Mouse (Mus musculus) natural killer cell, adult 2 months (primary cell): ENCODE data around the gene Rnft2.

Experiments
- DNase-seq, 2 experiments: peaks; one replicate each; pipeline ENCODE4 v3.0.0; 2022; ENCODE audit warnings: low spot score in 2 of 2

The Rnft2 gene

DNA sequence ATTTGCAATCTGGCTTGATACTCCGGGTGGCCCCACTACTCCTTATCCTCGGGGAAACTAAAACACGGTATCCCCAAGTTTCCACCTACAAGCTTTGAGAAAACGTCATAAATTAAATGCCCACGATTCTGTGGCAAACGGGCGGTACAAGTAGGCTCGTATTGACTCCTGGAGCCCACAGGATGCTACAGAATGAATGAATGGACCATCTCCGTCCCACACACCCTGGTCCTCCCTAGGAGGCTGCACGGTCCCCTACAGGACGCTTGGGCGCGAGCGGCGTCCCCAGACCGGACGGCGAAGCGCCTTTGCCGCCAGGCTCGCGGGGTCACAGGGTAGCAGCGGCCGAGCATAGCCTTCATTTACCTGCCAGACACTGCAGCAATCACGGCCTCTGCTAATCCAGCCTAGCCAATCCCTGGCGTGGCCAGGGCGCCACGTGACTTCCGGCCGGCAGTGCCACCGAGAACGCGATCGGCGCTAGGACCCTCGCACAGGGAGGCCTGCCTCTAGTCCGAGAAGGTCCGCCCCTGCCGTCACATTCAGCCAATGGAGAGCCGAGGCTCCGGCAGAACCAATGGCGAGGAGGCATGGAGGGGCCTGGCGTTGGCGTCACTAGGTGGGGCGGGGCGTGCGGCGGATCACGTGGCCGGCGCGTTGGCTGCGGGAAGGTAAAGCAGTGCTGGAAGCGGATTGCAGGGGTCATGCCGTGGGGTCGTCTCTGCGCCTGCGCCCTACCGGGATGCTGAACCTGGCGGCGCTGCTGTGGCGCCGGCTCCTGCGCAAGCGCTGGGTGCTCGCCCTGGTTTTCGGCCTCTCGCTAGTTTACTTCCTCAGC, at the start of gene Rnft2, which contains the start of gene 2410131K14Rik:
Gene Rnft2, minus strand, starts transcription at position 511 of the 838 bp plus-strand sequence.
Gene 2410131K14Rik, plus strand, starts transcription at position 622 of the 838 bp plus-strand sequence.
- DNase-seq: peak; percentile 99 to 100

DNA sequence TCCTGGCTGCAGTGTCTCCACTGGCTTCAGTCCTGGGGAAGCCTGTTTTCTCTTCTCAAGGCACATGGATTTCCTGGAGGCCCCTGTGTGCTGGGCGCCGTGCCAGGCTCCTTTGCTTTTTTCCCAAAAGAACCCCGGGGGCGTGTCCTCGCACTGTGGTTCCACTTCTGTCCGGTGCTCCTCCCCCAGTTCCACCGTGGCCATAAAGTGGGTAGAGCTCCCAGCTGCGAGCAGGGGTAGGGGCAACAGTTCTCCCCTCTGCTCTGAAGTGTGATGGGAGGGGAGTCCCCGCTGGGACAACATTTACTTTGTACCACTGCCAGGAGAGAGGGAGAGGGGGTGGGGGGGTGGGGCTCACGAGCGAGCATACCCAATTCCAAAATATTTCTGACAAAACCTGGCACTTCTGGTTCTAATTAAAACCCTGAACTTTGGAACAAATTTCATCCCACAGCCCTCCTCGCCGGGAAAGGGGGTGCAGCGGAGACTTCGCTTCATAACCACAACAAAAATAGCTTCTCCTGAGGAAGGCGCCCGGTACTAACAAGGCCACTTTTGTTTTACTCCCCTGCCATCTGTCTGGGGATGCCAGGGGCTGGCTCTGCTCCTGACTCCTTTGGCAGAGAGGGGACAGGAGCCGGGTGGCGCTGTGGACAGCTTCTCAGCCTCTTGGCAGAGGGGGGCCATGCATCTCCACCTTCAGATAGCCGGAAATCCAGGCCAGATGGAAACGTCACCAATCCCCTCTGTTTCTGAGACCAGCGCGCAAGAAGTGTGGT, 49.4 kb upstream of the Rnft2 start:
- DNase-seq: no peak

GRCm38 (mm10) chr5:118292476-118292875, 47.6 kb upstream of the Rnft2 start:
- DNase-seq: no peak

GRCm38 (mm10) chr5:118291453-118291852, 46.5 kb upstream of the Rnft2 start:
- DNase-seq: no peak

DNA sequence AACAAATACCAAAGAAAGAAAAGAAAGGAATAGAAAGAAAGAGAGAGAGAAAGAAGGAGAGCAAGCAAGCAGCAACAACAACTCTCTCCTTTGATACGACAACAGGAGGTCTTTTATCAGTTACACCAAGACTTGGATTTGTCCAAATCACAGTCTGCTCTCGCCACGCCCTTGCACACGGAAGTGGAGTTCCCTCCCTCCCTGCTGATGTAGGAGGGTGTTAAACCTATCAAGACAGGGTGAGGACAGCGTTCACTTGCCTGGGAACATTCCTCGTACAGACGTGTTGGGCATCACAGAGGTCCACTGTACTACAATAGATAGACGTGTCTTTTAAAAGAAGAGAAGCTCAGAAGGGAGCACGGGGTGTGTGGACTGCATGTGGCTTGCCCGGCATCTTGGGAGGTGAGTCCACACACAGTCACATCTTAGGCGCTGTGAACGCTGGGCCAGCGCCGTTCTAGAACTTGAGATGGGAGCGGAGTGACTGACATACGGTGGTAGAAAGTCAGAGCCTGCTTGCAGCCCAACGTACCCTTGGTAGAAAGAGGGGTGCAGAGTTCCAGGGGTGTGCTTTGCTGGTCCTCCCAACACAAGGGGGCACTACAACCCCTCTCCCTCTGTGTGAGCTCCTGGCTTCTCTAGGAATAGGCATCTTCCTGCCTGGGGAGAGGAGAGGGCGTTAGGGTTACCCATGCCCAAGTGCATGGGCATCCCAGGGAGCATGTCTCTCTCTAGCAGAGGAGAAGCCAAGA, 33.0 kb upstream of the Rnft2 start:
- no peak for DNase-seq

DNA sequence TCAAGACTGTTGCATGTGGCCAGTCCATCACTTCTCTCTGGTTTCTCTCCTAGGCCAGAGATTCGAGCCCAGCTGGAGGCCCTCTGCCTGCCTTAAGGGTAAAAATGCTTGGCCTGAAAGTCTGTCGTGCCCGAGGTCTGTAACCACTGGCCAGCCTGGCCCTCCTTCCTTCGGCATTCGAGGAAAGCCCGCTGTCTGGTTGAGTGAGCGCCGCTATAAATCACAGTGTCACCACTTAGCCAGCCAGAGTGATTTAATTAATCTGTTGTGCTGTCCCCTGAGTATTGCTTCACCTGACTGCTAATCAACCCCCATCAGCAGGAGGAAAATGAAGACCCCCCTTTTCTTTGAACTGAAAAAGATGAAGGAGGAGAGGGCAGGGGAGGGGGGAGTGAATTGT, 31.8 kb upstream of the Rnft2 start:
- DNase-seq: no peak

DNA sequence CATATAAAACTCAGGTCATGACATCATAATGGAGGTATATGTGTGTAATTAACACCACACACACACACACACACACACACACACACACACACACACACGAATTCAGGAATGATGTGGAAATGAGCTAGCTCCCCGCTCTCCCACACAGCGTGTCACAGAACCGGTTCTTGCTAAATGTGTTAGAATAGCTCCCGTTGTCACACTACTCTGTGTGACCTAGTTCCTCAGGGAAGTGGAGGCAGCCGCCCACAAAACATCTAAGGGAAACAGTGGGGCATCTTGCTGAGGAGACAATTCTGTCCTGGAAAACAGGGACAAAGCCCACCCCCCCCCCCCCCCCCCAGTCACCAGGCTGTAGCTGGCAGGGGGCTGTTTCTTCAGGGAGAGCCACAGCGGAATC, 31.4 kb upstream of the Rnft2 start:
- no peak for DNase-seq

DNA sequence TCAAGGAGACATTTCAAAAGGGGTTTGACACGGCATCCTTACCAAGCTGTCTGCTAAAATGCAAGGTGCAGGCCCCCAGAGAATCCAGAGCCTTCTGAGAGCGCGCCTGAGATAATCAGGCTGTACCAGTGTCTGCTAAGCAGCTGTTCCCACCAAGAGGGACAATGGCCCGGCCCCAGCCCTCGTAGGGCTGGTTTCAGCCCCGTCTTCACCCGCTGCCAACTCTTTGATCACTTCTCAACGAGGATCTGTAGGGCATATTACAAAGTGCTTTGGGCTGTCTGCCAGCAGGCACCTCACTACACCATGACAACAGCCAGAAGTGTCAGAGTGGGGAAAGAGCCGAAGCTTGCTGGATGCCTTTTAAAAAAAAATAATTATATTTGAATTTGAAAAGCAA, 29.6 kb upstream of the Rnft2 start:
- no peak for DNase-seq

DNA sequence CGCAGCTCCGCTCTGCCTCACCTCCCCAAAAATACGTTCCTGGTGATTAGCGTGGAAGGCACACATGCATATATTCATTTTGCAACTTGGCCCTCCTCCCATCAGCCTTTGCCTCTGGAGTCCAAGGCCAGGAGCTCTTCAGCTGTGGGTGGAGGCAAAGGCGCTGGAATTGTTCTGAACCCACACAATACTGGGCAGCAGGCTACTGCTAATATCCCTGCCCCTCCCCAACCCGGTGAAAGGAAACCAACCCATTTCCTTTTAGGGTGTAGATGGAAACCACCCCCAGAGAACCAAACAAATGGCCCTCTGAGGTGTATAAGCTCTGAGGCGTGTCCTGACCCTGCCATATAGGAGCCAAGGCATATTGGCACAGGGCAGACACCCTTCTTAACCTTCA, 28.5 kb upstream of the Rnft2 start:
- DNase-seq: peak in 1 of 2 experiments; percentile 14

DNA sequence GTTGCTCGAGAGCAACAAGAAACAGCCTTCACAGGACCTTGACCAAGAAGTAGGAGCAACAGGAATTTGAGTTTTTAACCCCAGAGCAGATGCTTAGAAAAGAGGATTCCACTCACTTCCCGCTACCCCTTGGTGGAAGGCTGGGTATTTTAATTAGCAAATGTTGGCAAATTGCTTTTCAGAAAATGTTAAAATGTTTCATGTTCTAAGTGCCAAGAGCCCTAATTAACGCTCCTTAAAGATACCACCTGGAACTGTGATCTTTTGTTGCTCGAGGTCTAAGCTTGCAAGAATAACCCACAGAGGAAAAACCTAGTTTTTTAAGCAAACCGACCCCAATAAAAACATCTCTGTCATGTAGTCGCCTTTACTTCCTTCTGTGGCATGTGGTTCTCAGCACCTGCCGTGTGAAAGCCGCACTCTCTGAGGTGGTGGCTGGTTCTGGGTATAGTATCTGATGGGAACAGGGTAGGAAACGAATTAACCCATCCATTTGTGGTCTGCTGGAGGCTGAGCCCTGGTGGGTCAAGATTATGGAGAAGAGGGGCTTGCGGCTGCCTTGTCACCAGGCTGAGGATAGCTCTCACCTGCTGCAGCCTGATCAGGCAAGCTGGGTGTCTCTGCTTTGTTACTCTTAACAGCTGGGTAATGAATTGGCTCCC, 26.7 kb upstream of the Rnft2 start:
- DNase-seq: peak; percentile 34 to 59

DNA sequence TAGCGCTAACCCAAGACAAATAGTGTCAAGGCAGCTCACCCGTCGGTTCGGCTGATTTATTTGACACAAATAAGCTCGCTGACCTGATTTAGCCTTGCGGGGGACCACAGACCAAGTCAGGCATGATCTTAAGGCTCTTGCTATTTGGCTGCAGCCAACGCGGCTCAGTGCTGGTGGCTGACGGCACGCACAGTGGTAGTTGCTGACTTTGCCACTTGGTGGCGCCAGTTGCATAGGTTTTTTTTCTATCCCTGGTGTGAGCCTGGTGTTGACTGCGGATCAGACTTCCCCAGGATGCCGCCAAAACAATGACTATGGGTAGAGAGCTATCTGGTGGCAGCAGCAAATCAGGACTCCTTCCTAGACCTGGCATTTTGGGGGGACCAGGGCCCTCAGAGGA, 24.1 kb upstream of the Rnft2 start:
- DNase-seq: peak; percentile 58 to 72

DNA sequence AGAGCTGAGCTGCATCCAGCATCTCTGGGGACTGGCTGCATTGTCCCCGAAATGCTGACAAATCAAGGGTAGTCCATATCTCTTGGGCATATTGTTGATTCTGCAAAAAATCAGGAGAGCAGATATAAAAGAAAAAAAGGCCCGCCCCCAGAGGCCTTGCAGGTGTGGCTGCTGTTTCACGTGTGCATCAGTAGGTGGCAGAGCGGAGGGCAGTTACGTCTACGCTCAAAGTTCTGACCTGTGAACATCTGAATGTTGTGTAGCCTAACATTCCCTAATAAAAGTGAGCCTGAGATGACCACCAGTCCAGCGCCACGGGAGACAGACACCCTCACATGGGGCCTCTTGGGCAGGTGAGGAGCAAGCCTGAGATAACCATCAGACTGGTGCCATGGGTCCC, 21.4 kb upstream of the Rnft2 start:
- no peak for DNase-seq

DNA sequence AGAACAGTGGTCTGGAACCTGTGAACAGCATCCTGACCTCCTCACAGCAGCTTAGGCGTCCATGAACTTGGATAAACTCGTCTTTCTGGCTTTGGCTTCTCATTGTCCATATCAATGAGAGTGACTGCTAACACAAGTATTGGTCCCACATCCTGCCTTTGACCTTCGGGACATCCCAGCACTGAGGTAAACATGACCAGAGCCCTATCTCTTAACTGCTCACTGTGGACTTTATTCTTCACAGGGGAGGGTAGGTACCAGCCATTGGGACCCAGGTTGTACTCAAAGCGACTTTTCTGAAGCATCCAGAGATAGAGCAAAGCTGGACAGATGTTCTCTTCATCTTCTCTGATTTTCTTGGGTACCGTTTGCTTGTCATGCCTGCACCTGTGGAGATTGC, 20.4 kb upstream of the Rnft2 start:
- DNase-seq: no peak

- DNase-seq: no peak
Observed at GRCm38 (mm10) chr5:118264279-118264678, 19.4 kb upstream of the Rnft2 start.

- DNase-seq: no peak
Observed at GRCm38 (mm10) chr5:118262418-118262817, 17.5 kb upstream of the Rnft2 start.

- no peak for DNase-seq
Observed at GRCm38 (mm10) chr5:118261181-118261580, 16.3 kb upstream of the Rnft2 start.

- DNase-seq: no peak
Observed at GRCm38 (mm10) chr5:118260642-118261041, 15.7 kb upstream of the Rnft2 start.

DNA sequence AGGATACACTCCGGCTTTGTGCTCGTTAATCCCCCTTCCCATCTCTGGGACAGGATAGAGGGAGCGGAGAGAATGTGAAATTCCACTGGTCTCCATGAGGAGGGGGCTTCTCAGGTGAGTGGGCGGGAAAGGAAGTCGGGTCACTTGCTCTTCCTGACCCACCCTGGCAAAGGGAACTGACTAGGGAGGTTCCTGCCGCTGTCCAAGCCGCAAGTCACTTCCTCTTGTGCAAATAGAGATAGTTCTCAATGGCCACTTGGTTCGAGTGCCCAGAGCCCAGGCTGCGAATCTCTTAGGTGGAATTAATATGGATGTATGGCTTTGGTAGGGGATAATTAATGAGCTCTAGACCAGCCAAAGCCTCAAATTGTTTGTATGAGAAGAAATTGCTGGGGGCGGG, 15.1 kb upstream of the Rnft2 start:
- DNase-seq: no peak

DNA sequence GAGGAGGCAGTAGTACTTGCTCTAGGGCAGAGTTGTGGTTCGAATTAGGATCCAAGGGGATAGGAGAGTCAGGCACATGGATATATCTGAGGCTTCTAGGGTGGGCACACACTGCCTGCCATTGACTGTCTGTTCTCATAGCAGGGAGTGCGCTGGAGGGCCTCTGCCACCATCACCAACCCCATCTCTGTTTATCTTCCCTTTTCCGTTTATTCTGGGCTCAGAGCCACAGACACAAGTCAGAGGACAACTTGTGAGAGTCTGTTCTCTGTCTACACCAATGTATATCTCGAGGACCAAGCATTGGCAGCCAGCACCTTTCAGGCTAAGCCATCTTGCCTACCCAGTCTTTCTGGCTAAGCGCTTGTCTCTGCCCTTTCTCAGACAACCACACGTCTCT, 14.7 kb upstream of the Rnft2 start:
- DNase-seq: no peak

DNA sequence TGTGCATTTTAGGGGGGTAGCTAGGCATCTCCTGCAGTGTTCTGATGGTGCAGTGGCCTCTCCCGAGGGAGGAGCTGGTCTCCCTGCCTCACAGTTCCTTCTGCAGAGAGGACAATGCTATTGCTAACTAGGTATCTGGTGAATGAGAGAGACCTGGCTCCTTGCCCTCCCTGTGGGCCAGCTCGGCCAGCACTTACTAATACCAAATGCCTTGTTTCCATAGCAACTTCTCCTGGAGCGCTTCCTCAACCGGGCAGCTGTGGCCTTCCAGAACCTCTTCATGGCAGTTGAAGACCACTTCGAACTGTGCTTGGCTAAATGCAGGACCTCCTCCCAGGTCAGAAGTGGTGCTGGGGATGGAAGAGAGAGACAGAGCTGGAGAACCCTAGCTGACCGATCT, 14.2 kb upstream of the Rnft2 start:
- DNase-seq: no peak

DNA sequence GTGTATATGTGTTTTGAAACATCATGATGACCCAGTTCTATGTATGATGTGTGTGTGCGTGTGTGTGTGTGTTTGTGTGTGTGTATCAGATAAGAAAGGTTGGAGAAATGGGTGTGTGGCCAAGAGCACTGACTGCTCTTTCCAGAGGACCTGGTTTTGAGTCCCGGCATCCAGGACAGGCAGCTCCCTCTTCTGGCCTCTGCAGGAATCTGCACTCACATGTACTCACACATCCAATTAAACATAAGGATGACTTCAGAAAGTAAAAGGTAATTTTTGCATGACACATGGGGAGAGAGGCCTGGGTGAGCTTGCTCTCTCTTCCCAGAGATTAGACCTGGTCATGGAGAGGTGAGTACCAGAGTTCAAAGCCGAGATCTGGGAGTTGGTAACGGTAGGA, 12.1 kb upstream of the Rnft2 start:
- no peak for DNase-seq

- DNase-seq: no peak
Observed at GRCm38 (mm10) chr5:118253551-118253950, 8.6 kb upstream of the Rnft2 start.
